Mouse (Mus musculus): ENCODE data around the gene Pitpnc1. TPM values are rescaled to one million over a fixed set of nuclear protein-coding genes. Genes with fewer than 3 reads are reported as not detected.
"Not testable (repeated sequence)": the region's sequence is repeated elsewhere in the genome, so short reads cannot be mapped to it uniquely, and the experiment has no call there.

The Pitpnc1 gene
- polyA plus RNA-seq, 1 experiment = 18.5 TPM

GRCm38 (mm10) chr11:107509631-107510338 is 39.3 kb upstream of the Pitpnc1 start:
- peak; percentile 6 for DNase-seq
- 46% methylated on average over 11 of the region's 11 CpGs for WGBS
- Histone ChIP-seq H3K4me1 (ENCODE audit: control insufficient read depth, insufficient read depth, low read length) (no peaks in the 10 kb centered on the region), H3K27ac (ENCODE audit: insufficient read depth, low read depth, low read length) (no peak overlapping the region), H3K4me3 (ENCODE audit: insufficient read depth, low read depth, low read length) (no peak overlapping the region), H3K27me3 (replicated peaks; ENCODE audit: control insufficient read depth, insufficient read depth, low read length) (no peaks in the 10 kb centered on the region), H3K36me3 (ENCODE audit: control insufficient read depth, insufficient read depth, low read length) (no peaks in the 10 kb centered on the region)
- TF ChIP-seq CTCF (conservative IDR thresholded peaks at IDR 0.05; ENCODE audit: insufficient read depth, insufficient read length, low read depth, low read length) (peak; percentile 34), POLR2A (IDR thresholded peaks at IDR 0.05; ENCODE audit: low read depth, low read length) (no peak)

GRCm38 (mm10) chr11:107506260-107506659 is 35.8 kb upstream of the Pitpnc1 start:
- peak; percentile 20 for DNase-seq
- Histone ChIP-seq H3K36me3 (ENCODE audit: control insufficient read depth, insufficient read depth, low read length) (no peaks in the 10 kb centered on the region), H3K4me3 (ENCODE audit: insufficient read depth, low read depth, low read length) (no peak overlapping the region), H3K4me1 (ENCODE audit: control insufficient read depth, insufficient read depth, low read length) (no peaks in the 10 kb centered on the region), H3K27me3 (replicated peaks; ENCODE audit: control insufficient read depth, insufficient read depth, low read length) (no peaks in the 10 kb centered on the region), H3K27ac (ENCODE audit: insufficient read depth, low read depth, low read length) (no peak overlapping the region)
- WGBS = 64% methylated on average over 1 of the region's 1 CpGs
- TF ChIP-seq CTCF (conservative IDR thresholded peaks at IDR 0.05; ENCODE audit: insufficient read depth, insufficient read length, low read depth, low read length) (peak; percentile 52), POLR2A (IDR thresholded peaks at IDR 0.05; ENCODE audit: low read depth, low read length) (no peak)

- not testable (repeated sequence) for H3K4me3 ChIP-seq (ENCODE audit: insufficient read depth, low read depth, low read length); DNase-seq; H3K27ac ChIP-seq (ENCODE audit: insufficient read depth, low read depth, low read length); H3K36me3 ChIP-seq (ENCODE audit: control insufficient read depth, insufficient read depth, low read length); H3K4me1 ChIP-seq (ENCODE audit: control insufficient read depth, insufficient read depth, low read length); H3K27me3 ChIP-seq (replicated peaks; ENCODE audit: control insufficient read depth, insufficient read depth, low read length)
- WGBS = 93% methylated on average over 3 of the region's 4 CpGs
Observed at GRCm38 (mm10) chr11:107504364-107504763, 33.9 kb upstream of the Pitpnc1 start.

GRCm38 (mm10) chr11:107502801-107503200 is 32.3 kb upstream of the Pitpnc1 start:
- TF ChIP-seq CTCF (conservative IDR thresholded peaks at IDR 0.05; ENCODE audit: insufficient read depth, insufficient read length, low read depth, low read length) (no peak), POLR2A (IDR thresholded peaks at IDR 0.05; ENCODE audit: low read depth, low read length) (no peak)
- Histone ChIP-seq H3K36me3 (ENCODE audit: control insufficient read depth, insufficient read depth, low read length) (no peaks in the 10 kb centered on the region), H3K4me3 (ENCODE audit: insufficient read depth, low read depth, low read length) (no peak overlapping the region), H3K4me1 (ENCODE audit: control insufficient read depth, insufficient read depth, low read length) (no peaks in the 10 kb centered on the region), H3K27ac (ENCODE audit: insufficient read depth, low read depth, low read length) (no peak overlapping the region), H3K27me3 (replicated peaks; ENCODE audit: control insufficient read depth, insufficient read depth, low read length) (no peaks in the 10 kb centered on the region)
- 89% methylated on average over 8 of the region's 8 CpGs for WGBS
- no peak for DNase-seq

GRCm38 (mm10) chr11:107484341-107484740 is 13.8 kb upstream of the Pitpnc1 start:
- TF ChIP-seq POLR2A (IDR thresholded peaks at IDR 0.05; ENCODE audit: low read depth, low read length) (no peak), CTCF (conservative IDR thresholded peaks at IDR 0.05; ENCODE audit: insufficient read depth, insufficient read length, low read depth, low read length) (no peak)
- no peak for DNase-seq
- WGBS = 96% methylated on average over 3 of the region's 3 CpGs

GRCm38 (mm10) chr11:107479862-107480203 is 9.3 kb upstream of the Pitpnc1 start:
- Histone ChIP-seq H3K27ac (ENCODE audit: insufficient read depth, low read depth, low read length) (peak overlapping the region; percentile 81), H3K36me3 (ENCODE audit: control insufficient read depth, insufficient read depth, low read length) (no peaks in the 10 kb centered on the region), H3K27me3 (replicated peaks; ENCODE audit: control insufficient read depth, insufficient read depth, low read length) (no peaks in the 10 kb centered on the region), H3K4me3 (ENCODE audit: insufficient read depth, low read depth, low read length) (peak overlapping the region; percentile 72), H3K4me1 (ENCODE audit: control insufficient read depth, insufficient read depth, low read length) (peaks cover 10% of the 10 kb centered on the region; the same call in 1 of the 2 replicates)
- TF ChIP-seq CTCF (conservative IDR thresholded peaks at IDR 0.05; ENCODE audit: insufficient read depth, insufficient read length, low read depth, low read length) (no peak), POLR2A (IDR thresholded peaks at IDR 0.05; ENCODE audit: low read depth, low read length) (no peak)
- no peak for DNase-seq
- under 1% methylated on average over 10 of the region's 10 CpGs for WGBS

More at GRCm38 (mm10) chr11:107484341-107484740, 13.8 kb upstream of the Pitpnc1 start:
- Histone ChIP-seq H3K27me3 (replicated peaks; ENCODE audit: control insufficient read depth, insufficient read depth, low read length) (no peaks in the 10 kb centered on the region), H3K36me3 (ENCODE audit: control insufficient read depth, insufficient read depth, low read length) (peaks cover 5% of the 10 kb centered on the region), H3K4me1 (ENCODE audit: control insufficient read depth, insufficient read depth, low read length) (peaks cover 10% of the 10 kb centered on the region; the same call in 1 of the 2 replicates), H3K27ac (ENCODE audit: insufficient read depth, low read depth, low read length) (no peak overlapping the region), H3K4me3 (ENCODE audit: insufficient read depth, low read depth, low read length) (no peak overlapping the region)

- no peaks in the 10 kb centered on the region for H3K27me3 ChIP-seq (replicated peaks; ENCODE audit: control insufficient read depth, insufficient read depth, low read length)
- no peaks in the 10 kb centered on the region for H3K36me3 ChIP-seq (ENCODE audit: control insufficient read depth, insufficient read depth, low read length)
- H3K4me1 ChIP-seq (ENCODE audit: control insufficient read depth, insufficient read depth, low read length) = peaks cover 10% of the 10 kb centered on the region; the same call in 1 of the 2 replicates
- TF ChIP-seq CTCF (conservative IDR thresholded peaks at IDR 0.05; ENCODE audit: insufficient read depth, insufficient read length, low read depth, low read length) = no peak
- TF ChIP-seq POLR2A (IDR thresholded peaks at IDR 0.05; ENCODE audit: low read depth, low read length) = peak; percentile 51
- WGBS = under 1% methylated on average over 51 of the region's 51 CpGs
- H3K27ac ChIP-seq (ENCODE audit: insufficient read depth, low read depth, low read length) = peak within 1 kb of the TSS; percentile 81
- DNase-seq = peak; percentile 97
- H3K4me3 ChIP-seq (ENCODE audit: insufficient read depth, low read depth, low read length) = peak within 1 kb of the TSS; percentile 72
Observed at GRCm38 (mm10) chr11:107479053-107479861, 8.8 kb upstream of the Pitpnc1 start, which contains the start of gene Psmd12. Psmd12 (plus strand) TSS chr11:107479484.
